ENCODE assay signal across 8 mouse cellular contexts in genomic region chr7:12422245-12422849, GRCm38 (mm10). TPM values are rescaled to one million over a fixed set of nuclear protein-coding genes. Genes with fewer than 3 reads are reported as not detected.
DNase-seq lines count a peak whose midpoint lies in the region; ATAC-seq and TF ChIP-seq lines count a peak whose summit lies in the region.

Gene Zfp551 (minus strand): TSS chr7:12422751.

- peak; percentile 98 for ATAC-seq in Patski
- ATAC-seq in hindbrain, embryonic 12.5 days (ENCODE audit: low FRiP score), result peak; percentile 91
- peak; percentile 97 for ATAC-seq in lung, postnatal 0 days

- POLR2A ChIA-PET in Patski (lab: Charles Lee), result no interaction called here

- no peak for TF ChIP-seq CTCF in Patski (IDR thresholded peaks at IDR 0.05)
- no peak for TF ChIP-seq CTCF in lung, postnatal 0 days (IDR thresholded peaks at IDR 0.05)

- DNase-seq in Patski (ENCODE audit: low read depth, low spot score), result peak; percentile 9
- DNase-seq in cerebellum, adult 9-11 months, result peak; percentile 72
- DNase-seq in frontal cortex, postnatal 14 days (ENCODE audit: low spot score in 2 of 2), result peak; percentile 41 to 49
- peak; percentile 42 to 66 for DNase-seq in layer of hippocampus, postnatal 10 days (ENCODE audit: low spot score in 2 of 2)
- peak; percentile 61 for DNase-seq in lung, postnatal 0 days (ENCODE audit: low spot score)
- peak; percentile 64 for DNase-seq in ovary, postnatal 36 days (ENCODE audit: low spot score)
- peak; percentile 64 for DNase-seq in thymus, postnatal 25 days

- no peaks in the 10 kb centered on the region for H3K9me3 ChIP-seq in hindbrain, embryonic 12.5 days (replicated peaks)
- H3K9me3 ChIP-seq in lung, postnatal 0 days (ENCODE audit: low read length), result no peaks in the 10 kb centered on the region

- WGBS in hindbrain, embryonic 12.5 days, result under 1% methylated on average over 27 of the region's 27 CpGs
- under 1% methylated on average over 27 of the region's 27 CpGs for WGBS in lung, postnatal 0 days

- peaks cover 16% of the 10 kb centered on the region; the same call in 1 of the 2 replicates for H3K36me3 ChIP-seq in hindbrain, embryonic 12.5 days
- H3K36me3 ChIP-seq in lung, postnatal 0 days (ENCODE audit: insufficient read depth, low read length), result no peaks in the 10 kb centered on the region

- in situ Hi-C loops in Patski (cut with MboI; ENCODE audit: low pct_unique_long_range_greater_than_20kb), result no loop called here

- H3K4me3 ChIP-seq in hindbrain, embryonic 12.5 days, result peak within 1 kb of the TSS; percentile 60
- peak within 1 kb of the TSS; percentile 54 for H3K4me3 ChIP-seq in lung, postnatal 0 days (ENCODE audit: low read depth, low read length)

- 0 out of 2 replicates have a peak within 1 kb of the TSS, but pooled peaks have one; percentile 30 for H3K27ac ChIP-seq in hindbrain, embryonic 12.5 days
- peak within 1 kb of the TSS; percentile 52; the same call in 1 of the 2 replicates for H3K27ac ChIP-seq in lung, postnatal 0 days (ENCODE audit: low read length)

- H3K9ac ChIP-seq in hindbrain, embryonic 12.5 days, result peak within 1 kb of the TSS; percentile 82
- peak within 1 kb of the TSS; percentile 62 for H3K9ac ChIP-seq in lung, postnatal 0 days (replicated peaks; ENCODE audit: low read depth)

- CTCF ChIA-PET in Patski (lab: Charles Lee), result no interaction called here

- peaks cover 14% of the 10 kb centered on the region for H3K4me1 ChIP-seq in hindbrain, embryonic 12.5 days
- H3K4me1 ChIP-seq in lung, postnatal 0 days (ENCODE audit: insufficient read depth, low read depth, low read length), result no peaks in the 10 kb centered on the region

- peak within 1 kb of the TSS; percentile 69 for H3K4me2 ChIP-seq in hindbrain, embryonic 12.5 days (replicated peaks)
- peak within 1 kb of the TSS; percentile 57 for H3K4me2 ChIP-seq in lung, postnatal 0 days (replicated peaks; ENCODE audit: low read depth, low read length)

- TF ChIP-seq EP300 in lung, postnatal 0 days (IDR thresholded peaks at IDR 0.05), result no peak

- peaks cover 5% of the 10 kb centered on the region for H3K27me3 ChIP-seq in Patski
- no peaks in the 10 kb centered on the region for H3K27me3 ChIP-seq in hindbrain, embryonic 12.5 days
- no peaks in the 10 kb centered on the region for H3K27me3 ChIP-seq in lung, postnatal 0 days (replicated peaks; ENCODE audit: insufficient read depth, low read length)

RNA-seq across cellular contexts. Expression of gene Zfp551, which starts in this region (rescaled TPM):
- polyA plus RNA-seq in Patski (2021), result 2.6 TPM
- polyA plus RNA-seq in hindbrain, embryonic 12.5 days (2016; fragmentation: Nextera tagmentation; extraction: Ambion mirVana), result 5.4 and 5.7 TPM in 2 replicates
- total RNA-seq in layer of hippocampus, postnatal 10 days (2021), result 1 to 10 TPM; 7.8 to 8.5 TPM
- polyA plus RNA-seq in lung, postnatal 0 days (2015; fragmentation: Nextera tagmentation; extraction: Ambion mirVana), result 2.5 TPM in 2 replicates

Comparison
In these comparisons a context has a peak if more than half of its experiments do, and no peak if none do; other contexts are left out.
1. Peak in every context shown above with its lines: DNase-seq, ATAC-seq, H3K4me3 ChIP-seq and H3K27ac ChIP-seq.
2. DNase-seq: peak in every context shown above with its lines; median percentile 72 in cerebellum, adult 9-11 months; 64 in ovary, postnatal 36 days; 64 in thymus, postnatal 25 days; 61 in lung, postnatal 0 days; 54 in layer of hippocampus, postnatal 10 days; 45 in frontal cortex, postnatal 14 days; 9 in Patski.